Mouse (Mus musculus) kidney, postnatal 0 days (tissue): ENCODE measurements around the gene Prcc. TPM values are rescaled to one million over a fixed set of nuclear protein-coding genes. Genes with fewer than 3 reads are reported as not detected.

Source experiments
- ATAC-seq: fragments of 200-750 bp; cut with Nextera tagmentation; replicated peaks from 2 replicates; pipeline ENCODE4 v1.8.0; 2017; ENCODE audit warnings: low read depth, moderate number of reproducible peaks, moderate TSS enrichment, moderate library complexity; ENCODE audit not compliant: low FRiP score
- DNase-seq: peaks from one replicate; pipeline ENCODE4 v3.0.0-alpha.2; 2016; ENCODE audit warnings: low spot score
- H3K27ac ChIP-seq: fragments of 300-500 bp; sonication (generic); 2 replicates; pipeline ENCODE4 v1.5.1; 2014; ENCODE audit warnings: mild to moderate bottlenecking
- H3K27me3 ChIP-seq: fragments of 300-500 bp; sonication (generic); 2 replicates; pipeline ENCODE4 v1.6.1; 2014; ENCODE audit warnings: low read length, mixed read lengths; ENCODE audit not compliant: insufficient read depth
- H3K36me3 ChIP-seq: fragments of 300-500 bp; sonication (generic); 2 replicates; pipeline ENCODE4 v1.6.1; 2014; ENCODE audit warnings: low read length, mixed read lengths; ENCODE audit not compliant: insufficient read depth
- H3K4me1 ChIP-seq: fragments of 300-500 bp; sonication (generic); replicated peaks from 2 replicates; pipeline ENCODE4 v1.6.1; 2014; ENCODE audit warnings: antibody characterized with exemption, low read length, mixed read lengths; ENCODE audit not compliant: insufficient read depth
- H3K4me2 ChIP-seq: fragments of 300-500 bp; sonication (generic); 2 replicates; pipeline ENCODE4 v1.6.1; 2014; ENCODE audit warnings: mild to moderate bottlenecking, low read length, moderate library complexity, mixed read lengths
- H3K4me3 ChIP-seq: fragments of 300-500 bp; sonication (generic); replicated peaks from 2 replicates; pipeline ENCODE4 v1.5.1; 2014; ENCODE audit warnings: low read depth, low read length
- H3K9ac ChIP-seq: fragments of 300-500 bp; sonication (generic); 2 replicates; pipeline ENCODE4 v1.6.1; 2014; ENCODE audit warnings: low read depth, low read length
- H3K9me3 ChIP-seq: fragments of 300-500 bp; sonication (generic); replicated peaks from 2 replicates; pipeline ENCODE4 v1.6.1; 2016; ENCODE audit warnings: low read length, inconsistent platforms, mixed read lengths
- CTCF ChIP-seq: IDR thresholded peaks from 2 replicates; pipeline ENCODE4 v1.5.1; 2016; ENCODE audit warnings: antibody characterized with exemption, low read depth, mild to moderate bottlenecking, moderate library complexity
- WGBS: fragments of 180-500 bp; shearing (Covaris S2); extraction: QIAGEN DNeasy Blood & Tissue Kit; methylation state at CpG from one replicate; pipeline ENCODE4 v1.1.7; 2014; 5-methylcytosine and 5-hydroxymethylcytosine counted together
- polyA plus RNA-seq: library from polyadenylated mRNA; unstranded; fragments of >200 nt; fragmentation: Nextera tagmentation; extraction: Ambion mirVana; gene quantifications from 2 replicates; pipeline ENCODE4 v1.2.1, GENCODE M21; 2015

Gene Prcc
- polyA plus RNA-seq, 1 experiment from 2014 or later = 15.1 TPM

DNA sequence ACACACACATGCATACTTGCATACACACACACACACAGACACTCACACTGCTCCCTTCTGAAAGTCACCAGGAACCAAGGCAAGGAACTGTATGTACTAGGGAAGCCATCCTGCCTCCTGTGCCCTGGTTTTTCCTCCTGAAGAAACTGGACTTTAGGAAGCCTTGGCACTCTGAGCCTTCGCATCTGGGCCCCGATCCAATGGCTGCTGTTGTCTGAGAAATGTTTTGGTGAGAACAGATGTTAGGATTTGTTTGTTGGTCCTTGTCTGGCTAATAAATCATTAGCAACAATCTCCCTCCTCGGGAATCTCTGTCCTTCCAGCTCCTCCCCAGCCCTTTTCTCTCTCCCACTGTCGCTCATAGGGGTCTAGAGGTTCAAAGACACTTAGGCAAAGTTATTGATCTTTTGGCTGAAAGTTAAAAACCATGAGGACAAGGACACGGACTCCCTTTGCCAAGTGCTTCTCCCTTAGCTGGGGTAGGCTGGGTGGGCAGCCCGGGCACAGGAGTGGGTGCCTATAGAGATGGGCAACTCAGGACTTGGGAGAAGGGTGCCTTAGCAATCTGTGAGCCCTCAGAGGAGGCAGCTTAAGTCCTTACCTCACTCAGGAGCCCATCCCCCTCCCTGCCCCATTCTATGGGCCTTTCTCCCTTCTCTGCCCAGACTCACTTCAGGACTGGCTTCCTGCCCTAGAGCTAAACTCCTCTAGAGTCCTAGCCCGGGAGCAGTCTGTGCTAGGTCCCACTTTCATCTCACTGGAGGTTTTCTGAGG is 30.4 kb downstream of the Prcc start:
- DNase-seq = peak; percentile 48
- 47% methylated on average over 7 of the region's 7 CpGs for WGBS
- Histone ChIP-seq H3K27ac (no peak overlapping the region), H3K27me3 (no peaks in the 10 kb centered on the region), H3K4me1 (no peaks in the 10 kb centered on the region), H3K4me3 (no peak overlapping the region), H3K9me3 (no peaks in the 10 kb centered on the region), H3K36me3 (peaks cover 37% of the 10 kb centered on the region), H3K4me2 (no peak overlapping the region), H3K9ac (no peak overlapping the region)
- ATAC-seq = no peak
- TF ChIP-seq CTCF = no peak

- H3K27me3 ChIP-seq = no peaks in the 10 kb centered on the region
- H3K9me3 ChIP-seq = no peaks in the 10 kb centered on the region
- DNase-seq = no peak
- no peaks in the 10 kb centered on the region for H3K36me3 ChIP-seq
- no peak for TF ChIP-seq CTCF
- no peak overlapping the region for H3K4me3 ChIP-seq
- no peak overlapping the region for H3K9ac ChIP-seq
- 78% methylated on average over 14 of the region's 14 CpGs for WGBS
- ATAC-seq = no peak
- H3K27ac ChIP-seq = no peak overlapping the region
- H3K4me1 ChIP-seq = no peaks in the 10 kb centered on the region
- H3K4me2 ChIP-seq = no peak overlapping the region
These were observed 36.3 kb downstream of the Prcc start for GRCm38 (mm10) chr3:87849117-87849516.

GRCm38 (mm10) chr3:87847680-87848079 is 37.7 kb downstream of the Prcc start:
- WGBS = 75% methylated on average over 5 of the region's 5 CpGs
- no peak for DNase-seq

DNA sequence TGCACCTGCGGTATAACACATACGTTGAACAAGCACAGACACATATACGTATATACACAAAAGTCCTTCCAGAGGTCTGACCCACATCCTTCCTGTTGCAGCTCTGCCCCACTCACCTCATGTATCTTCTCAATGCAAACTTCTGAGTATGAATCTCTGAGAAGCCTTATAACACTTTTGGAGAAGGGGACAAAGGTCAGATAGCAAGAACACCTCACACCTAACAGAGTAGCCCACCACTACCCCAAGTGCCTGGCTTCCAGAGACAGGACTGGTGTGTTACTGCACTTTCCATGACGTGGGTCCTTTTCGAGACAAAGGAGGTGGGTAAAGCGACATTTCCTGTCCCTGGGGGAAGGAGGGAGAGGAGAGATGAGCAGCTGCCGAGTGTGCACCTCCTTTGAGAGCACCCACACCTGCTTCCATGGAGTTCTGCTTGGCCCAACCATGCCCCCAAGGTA is 38.7 kb downstream of the Prcc start, which contains the start of gene Sh2d2a:
TSS of gene Sh2d2a (plus strand) at position 106 of the 461 bp plus-strand sequence.
- H3K4me1 ChIP-seq = no peaks in the 10 kb centered on the region
- H3K9ac ChIP-seq = no peak within 1 kb of the TSS

More at GRCm38 (mm10) chr3:87847680-87848079, 37.7 kb downstream of the Prcc start:
- H3K4me3 ChIP-seq = no peak overlapping the region
- ATAC-seq = no peak
- H3K27me3 ChIP-seq = no peaks in the 10 kb centered on the region
- no peak overlapping the region for H3K27ac ChIP-seq
- no peak for TF ChIP-seq CTCF
- H3K4me1 ChIP-seq = no peaks in the 10 kb centered on the region
- no peaks in the 10 kb centered on the region for H3K36me3 ChIP-seq
- no peak overlapping the region for H3K9ac ChIP-seq
- no peak overlapping the region for H3K4me2 ChIP-seq
- no peaks in the 10 kb centered on the region for H3K9me3 ChIP-seq

DNA sequence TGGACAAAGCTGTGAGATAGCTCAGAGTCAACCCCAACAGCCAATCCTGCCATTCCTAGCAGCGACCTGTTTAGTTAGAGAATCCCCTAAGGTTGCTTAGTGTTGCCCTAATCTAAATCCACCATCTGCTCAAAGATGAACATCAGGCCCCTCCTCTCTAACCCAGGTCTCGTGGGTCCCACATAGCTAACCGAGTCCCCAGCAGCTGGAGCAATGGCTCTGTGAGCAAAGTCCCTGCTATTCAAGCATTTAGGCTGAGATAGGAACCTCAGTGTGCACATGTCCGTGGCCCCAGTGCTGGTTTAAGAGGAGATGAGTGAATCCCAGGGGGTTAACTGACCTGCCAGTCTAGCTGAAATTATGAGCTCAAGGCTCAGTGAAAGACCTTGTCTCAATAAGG is 39.2 kb downstream of the Prcc start:
- H3K4me3 ChIP-seq = no peak overlapping the region
- no peak for ATAC-seq
- no peak for TF ChIP-seq CTCF

More for the DNA sequence above, 38.7 kb downstream of the Prcc start, which contains the start of gene Sh2d2a:
- Histone ChIP-seq H3K4me2 (no peak within 1 kb of the TSS), H3K4me3 (no peak within 1 kb of the TSS), H3K36me3 (no peaks in the 10 kb centered on the region), H3K27ac (no peak within 1 kb of the TSS), H3K27me3 (no peaks in the 10 kb centered on the region), H3K9me3 (no peaks in the 10 kb centered on the region)
- no peak for TF ChIP-seq CTCF
- ATAC-seq (no peak), DNase-seq (no peak)
- WGBS = 59% methylated on average over 7 of the region's 7 CpGs

GRCm38 (mm10) chr3:87844981-87845380 is 40.4 kb downstream of the Prcc start:
- Histone ChIP-seq H3K27me3 (no peaks in the 10 kb centered on the region), H3K4me2 (no peak overlapping the region), H3K27ac (no peak overlapping the region), H3K4me1 (no peaks in the 10 kb centered on the region), H3K9me3 (no peaks in the 10 kb centered on the region), H3K36me3 (no peaks in the 10 kb centered on the region), H3K9ac (no peak overlapping the region), H3K4me3 (no peak overlapping the region)
- WGBS = 82% methylated on average over 4 of the region's 4 CpGs
- no peak for DNase-seq
- TF ChIP-seq CTCF = no peak
- no peak for ATAC-seq

More for the DNA sequence above, 39.2 kb downstream of the Prcc start:
- H3K27ac ChIP-seq = no peak overlapping the region
- no peaks in the 10 kb centered on the region for H3K36me3 ChIP-seq
- H3K4me1 ChIP-seq = no peaks in the 10 kb centered on the region
- DNase-seq = no peak
- no peaks in the 10 kb centered on the region for H3K27me3 ChIP-seq
- H3K9me3 ChIP-seq = no peaks in the 10 kb centered on the region
- no peak overlapping the region for H3K9ac ChIP-seq
- WGBS = 68% methylated on average over 4 of the region's 4 CpGs
- no peak overlapping the region for H3K4me2 ChIP-seq
